Mouse (Mus musculus): ENCODE data around the gene Paqr5.
A peak's percentile ranks its signal among the peaks of the same experiment; 100 is the strongest.

The Paqr5 gene

DNA sequence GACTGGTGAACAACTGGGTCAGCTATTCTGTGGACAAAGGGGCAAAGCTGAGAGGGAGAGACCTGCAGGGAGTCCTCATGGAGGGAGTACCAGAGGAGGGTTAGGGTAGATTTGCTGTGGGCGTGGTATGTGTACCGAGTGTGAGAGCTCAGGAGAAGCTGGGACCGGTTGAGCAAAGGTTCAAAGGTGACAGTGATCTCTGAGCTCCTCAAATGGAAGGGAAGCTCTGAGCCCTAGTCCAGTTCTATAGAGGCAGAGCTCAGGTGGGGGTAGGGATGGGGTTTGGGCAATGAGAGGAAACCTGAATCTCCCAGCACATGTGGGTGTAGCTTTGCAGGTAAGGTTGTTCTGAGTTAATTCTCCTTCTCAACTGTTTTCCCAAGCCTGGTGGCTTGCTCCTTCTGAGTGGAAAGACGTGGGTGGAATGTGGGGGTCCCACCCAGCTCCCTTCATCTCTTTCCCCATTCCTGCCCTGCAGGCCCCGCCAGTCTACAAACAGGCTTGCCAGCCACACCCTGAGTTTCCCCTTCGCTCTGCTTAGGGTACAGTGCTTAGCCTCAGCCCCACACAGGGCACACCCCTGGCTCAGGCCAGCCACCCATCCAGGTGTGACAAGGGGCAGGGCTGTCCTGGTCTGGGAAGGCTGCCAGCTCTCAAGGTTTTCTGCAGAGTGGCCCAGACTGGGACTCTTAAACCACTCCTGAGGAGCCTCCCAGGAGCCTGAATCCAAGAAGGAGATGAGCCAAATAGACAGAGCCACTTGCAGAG lies 26.8 kb downstream of the Paqr5 start:
- no peaks in the 10 kb centered on the region for H3K36me3 ChIP-seq (ENCODE audit: insufficient read depth, low read length)
- no peak overlapping the region; the same call in 1 of the 2 replicates for H3K4me3 ChIP-seq (replicated peaks; ENCODE audit: low read length)
- no peaks in the 10 kb centered on the region for H3K27me3 ChIP-seq (ENCODE audit: insufficient read depth, low read length)
- TF ChIP-seq NANOG (IDR thresholded peaks at IDR 0.05; ENCODE audit: borderline replicate concordance, low read length) (no peak), POU5F1 (IDR thresholded peaks at IDR 0.05; ENCODE audit: borderline replicate concordance, low read length) (no peak), CTCF (conservative IDR thresholded peaks at IDR 0.05; ENCODE audit: low read length) (no peak)
- H3K9me3 ChIP-seq (ENCODE audit: low read length) = no peaks in the 10 kb centered on the region
- H3K4me1 ChIP-seq (replicated peaks; ENCODE audit: low read depth, low read length) = peaks cover 42% of the 10 kb centered on the region

DNA sequence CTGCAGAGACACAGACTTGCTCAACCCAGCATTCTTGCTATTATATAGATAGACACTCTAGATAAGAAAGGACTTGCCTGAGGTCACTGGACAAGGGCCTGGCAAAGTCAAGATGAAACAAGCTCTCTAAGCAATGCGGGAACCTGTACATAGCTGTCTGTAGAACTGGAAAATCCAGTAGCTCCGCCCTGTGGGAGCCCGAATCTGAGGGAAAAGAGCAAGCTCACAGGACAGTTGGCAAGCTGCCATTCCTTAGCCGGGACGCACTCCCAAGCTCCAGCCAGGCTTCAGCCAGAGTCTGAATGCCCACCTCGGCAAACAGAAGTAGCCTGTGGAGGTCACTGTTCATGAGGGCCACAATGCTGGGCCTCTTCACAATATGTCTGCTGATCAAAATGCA lies 28.8 kb downstream of the Paqr5 start:
- peaks cover 42% of the 10 kb centered on the region for H3K4me1 ChIP-seq (replicated peaks; ENCODE audit: low read depth, low read length)
- TF ChIP-seq NANOG (IDR thresholded peaks at IDR 0.05; ENCODE audit: borderline replicate concordance, low read length) = no peak
- TF ChIP-seq CTCF (conservative IDR thresholded peaks at IDR 0.05; ENCODE audit: low read length) = no peak
- no peak for TF ChIP-seq POU5F1 (IDR thresholded peaks at IDR 0.05; ENCODE audit: borderline replicate concordance, low read length)
- H3K27me3 ChIP-seq (ENCODE audit: insufficient read depth, low read length) = no peaks in the 10 kb centered on the region
- no peak overlapping the region for H3K4me3 ChIP-seq (replicated peaks; ENCODE audit: low read length)
- H3K36me3 ChIP-seq (ENCODE audit: insufficient read depth, low read length) = no peaks in the 10 kb centered on the region
- H3K9me3 ChIP-seq (ENCODE audit: low read length) = no peaks in the 10 kb centered on the region

DNA sequence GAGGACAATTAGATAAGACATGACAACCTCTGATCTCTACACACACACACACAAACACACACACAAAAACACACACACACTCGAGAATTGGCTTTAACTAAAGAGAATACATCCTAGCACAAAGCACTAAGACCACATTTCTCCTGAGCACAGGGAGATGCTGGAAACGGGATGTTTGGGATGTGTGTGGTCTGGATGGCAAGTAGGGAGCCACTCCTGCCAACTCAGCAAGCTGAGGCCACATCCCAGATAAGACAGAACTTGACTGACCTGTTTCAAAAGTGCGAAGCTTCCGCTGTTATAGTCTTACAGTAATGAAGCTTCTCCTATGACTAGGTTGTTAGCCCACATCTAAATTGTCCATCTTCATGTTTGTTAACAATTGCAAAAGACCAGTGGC lies 35.5 kb downstream of the Paqr5 start:
- Histone ChIP-seq H3K4me1 (replicated peaks; ENCODE audit: low read depth, low read length) (no peaks in the 10 kb centered on the region), H3K36me3 (ENCODE audit: insufficient read depth, low read length) (no peaks in the 10 kb centered on the region), H3K9me3 (ENCODE audit: low read length) (no peaks in the 10 kb centered on the region), H3K27me3 (ENCODE audit: insufficient read depth, low read length) (no peaks in the 10 kb centered on the region), H3K4me3 (replicated peaks; ENCODE audit: low read length) (no peak overlapping the region)
- TF ChIP-seq CTCF (conservative IDR thresholded peaks at IDR 0.05; ENCODE audit: low read length) = no peak
- TF ChIP-seq POU5F1 (IDR thresholded peaks at IDR 0.05; ENCODE audit: borderline replicate concordance, low read length) = no peak

DNA sequence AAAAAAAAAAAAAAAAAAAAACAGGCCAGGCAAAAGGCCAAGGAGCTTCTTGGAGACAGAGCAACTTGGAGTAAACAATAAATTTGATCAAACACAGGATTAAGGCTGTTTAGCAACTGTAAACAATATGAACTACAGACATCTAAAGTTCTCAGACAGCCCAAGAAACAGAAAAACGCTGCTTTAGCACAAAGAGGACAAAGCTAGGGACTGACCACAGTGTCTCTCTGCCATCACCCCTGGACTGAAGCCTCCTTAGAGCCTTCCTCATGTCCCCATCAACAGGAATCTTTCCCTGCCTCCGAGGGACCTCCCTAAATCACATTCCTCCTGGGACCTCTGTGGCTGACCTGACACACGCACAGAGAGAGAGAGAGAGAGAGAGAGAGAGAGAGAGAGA lies 35.9 kb downstream of the Paqr5 start:
- peaks cover 2% of the 10 kb centered on the region; the same call in 1 of the 2 replicates for H3K4me1 ChIP-seq (replicated peaks; ENCODE audit: low read depth, low read length)
- H3K9me3 ChIP-seq (ENCODE audit: low read length) = no peaks in the 10 kb centered on the region
- no peak overlapping the region for H3K4me3 ChIP-seq (replicated peaks; ENCODE audit: low read length)
- H3K36me3 ChIP-seq (ENCODE audit: insufficient read depth, low read length) = no peaks in the 10 kb centered on the region
- no peaks in the 10 kb centered on the region for H3K27me3 ChIP-seq (ENCODE audit: insufficient read depth, low read length)
- TF ChIP-seq NANOG (IDR thresholded peaks at IDR 0.05; ENCODE audit: borderline replicate concordance, low read length) (no peak), POU5F1 (IDR thresholded peaks at IDR 0.05; ENCODE audit: borderline replicate concordance, low read length) (no peak), CTCF (conservative IDR thresholded peaks at IDR 0.05; ENCODE audit: low read length) (no peak)

DNA sequence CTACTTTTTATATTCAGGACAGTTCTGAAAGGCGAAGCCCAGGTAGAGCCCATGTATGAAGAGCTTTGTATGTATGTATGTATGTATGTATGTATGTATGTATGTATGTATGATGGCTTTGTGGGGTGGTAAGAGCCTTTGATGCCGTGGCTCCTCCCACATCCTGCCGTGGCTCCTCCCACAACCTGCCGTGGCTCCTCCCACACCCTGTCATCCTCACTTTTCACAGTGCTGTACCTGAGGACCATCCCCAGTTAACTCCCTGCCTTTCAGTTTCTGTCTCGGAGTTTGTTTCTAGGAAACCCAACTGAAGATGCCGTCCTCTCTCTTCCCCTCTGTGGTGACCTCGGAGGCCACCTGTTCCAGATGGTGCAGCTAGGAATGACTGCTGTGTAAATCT lies 40.6 kb downstream of the Paqr5 start:
- peaks cover 19% of the 10 kb centered on the region for H3K4me1 ChIP-seq (replicated peaks; ENCODE audit: low read depth, low read length)
- no peaks in the 10 kb centered on the region for H3K9me3 ChIP-seq (ENCODE audit: low read length)
- no peaks in the 10 kb centered on the region for H3K27me3 ChIP-seq (ENCODE audit: insufficient read depth, low read length)
- TF ChIP-seq NANOG (IDR thresholded peaks at IDR 0.05; ENCODE audit: borderline replicate concordance, low read length) = no peak
- TF ChIP-seq POU5F1 (IDR thresholded peaks at IDR 0.05; ENCODE audit: borderline replicate concordance, low read length) = no peak
- TF ChIP-seq CTCF (conservative IDR thresholded peaks at IDR 0.05; ENCODE audit: low read length) = no peak
- H3K36me3 ChIP-seq (ENCODE audit: insufficient read depth, low read length) = no peaks in the 10 kb centered on the region
- no peak overlapping the region for H3K4me3 ChIP-seq (replicated peaks; ENCODE audit: low read length)

DNA sequence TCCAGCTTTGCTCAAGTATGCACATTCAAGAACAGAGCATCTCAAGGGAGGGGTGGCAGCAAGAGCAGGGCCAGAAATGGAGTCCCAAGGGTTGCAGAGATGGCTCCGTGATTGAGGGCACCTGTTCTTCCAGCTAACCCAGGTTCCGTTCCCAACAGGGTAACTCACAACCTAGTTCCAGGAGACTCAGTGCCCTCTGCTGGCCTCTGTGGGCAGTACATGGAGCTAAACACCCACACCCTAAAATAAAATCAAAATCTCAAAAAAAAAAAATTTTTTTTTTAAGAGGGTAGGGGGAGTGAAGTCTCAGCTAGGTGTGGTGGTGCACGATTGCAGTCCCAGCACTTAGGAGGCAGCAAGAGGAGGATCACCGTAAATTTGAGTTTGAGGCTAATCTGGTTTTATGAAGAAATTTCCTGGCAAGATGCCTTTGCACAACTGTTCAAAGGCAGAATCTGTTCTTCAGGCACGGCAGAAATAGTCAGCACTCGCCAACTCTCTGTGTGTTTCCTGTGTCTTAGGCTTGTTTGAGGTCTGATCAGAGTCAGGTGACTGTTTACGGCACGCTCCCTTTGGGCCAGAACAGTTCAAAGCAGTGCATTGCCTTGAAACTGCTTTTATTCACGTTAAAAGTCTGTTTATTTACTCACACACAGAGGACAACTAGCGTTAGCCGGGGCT lies 41.3 kb downstream of the Paqr5 start:
- TF ChIP-seq CTCF (conservative IDR thresholded peaks at IDR 0.05; ENCODE audit: low read length) (peak; percentile 80), POU5F1 (IDR thresholded peaks at IDR 0.05; ENCODE audit: borderline replicate concordance, low read length) (no peak), NANOG (IDR thresholded peaks at IDR 0.05; ENCODE audit: borderline replicate concordance, low read length) (no peak)
- H3K27me3 ChIP-seq (ENCODE audit: insufficient read depth, low read length) = no peaks in the 10 kb centered on the region
- no peak overlapping the region for H3K4me3 ChIP-seq (replicated peaks; ENCODE audit: low read length)
- H3K4me1 ChIP-seq (replicated peaks; ENCODE audit: low read depth, low read length) = peaks cover 19% of the 10 kb centered on the region
- no peaks in the 10 kb centered on the region for H3K36me3 ChIP-seq (ENCODE audit: insufficient read depth, low read length)
- H3K9me3 ChIP-seq (ENCODE audit: low read length) = no peaks in the 10 kb centered on the region

DNA sequence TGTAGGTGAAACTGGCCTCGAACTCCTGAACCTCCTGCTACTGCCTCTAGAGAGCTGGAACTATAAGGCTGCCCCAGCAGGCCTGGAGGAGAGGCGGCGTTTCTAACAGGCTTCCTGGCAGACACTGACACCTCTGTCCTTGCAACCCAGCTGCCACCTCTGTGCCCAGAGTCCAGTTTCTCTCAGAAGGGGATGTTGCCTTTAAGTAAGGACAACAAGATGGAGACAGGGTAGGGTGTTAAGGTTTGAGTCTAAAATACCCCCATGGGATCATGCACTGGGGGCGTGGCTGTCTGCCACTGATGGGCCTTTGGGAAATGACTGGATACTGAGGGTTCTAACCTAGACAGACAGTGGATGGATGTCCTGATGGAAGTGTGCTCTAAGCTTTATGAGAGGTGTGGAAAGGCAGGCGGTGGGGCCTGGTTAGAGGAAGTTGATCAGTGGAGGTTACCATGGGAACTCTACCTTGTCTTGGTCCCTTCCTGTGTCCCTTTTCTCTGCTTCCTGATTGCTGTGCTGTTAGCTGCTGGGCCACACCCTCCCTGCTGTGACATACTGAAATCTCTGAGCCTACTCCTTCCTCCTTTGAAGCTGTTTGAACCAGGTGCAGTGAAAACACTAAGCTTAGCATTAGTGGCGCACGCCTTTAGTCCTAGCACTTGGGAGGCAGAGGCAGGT lies 43.6 kb downstream of the Paqr5 start:
- Histone ChIP-seq H3K27me3 (ENCODE audit: insufficient read depth, low read length) (no peaks in the 10 kb centered on the region), H3K4me1 (replicated peaks; ENCODE audit: low read depth, low read length) (peaks cover 19% of the 10 kb centered on the region), H3K36me3 (ENCODE audit: insufficient read depth, low read length) (no peaks in the 10 kb centered on the region), H3K9me3 (ENCODE audit: low read length) (no peaks in the 10 kb centered on the region), H3K4me3 (replicated peaks; ENCODE audit: low read length) (no peak overlapping the region)
- TF ChIP-seq NANOG (IDR thresholded peaks at IDR 0.05; ENCODE audit: borderline replicate concordance, low read length) (no peak), CTCF (conservative IDR thresholded peaks at IDR 0.05; ENCODE audit: low read length) (no peak), POU5F1 (IDR thresholded peaks at IDR 0.05; ENCODE audit: borderline replicate concordance, low read length) (no peak)

DNA sequence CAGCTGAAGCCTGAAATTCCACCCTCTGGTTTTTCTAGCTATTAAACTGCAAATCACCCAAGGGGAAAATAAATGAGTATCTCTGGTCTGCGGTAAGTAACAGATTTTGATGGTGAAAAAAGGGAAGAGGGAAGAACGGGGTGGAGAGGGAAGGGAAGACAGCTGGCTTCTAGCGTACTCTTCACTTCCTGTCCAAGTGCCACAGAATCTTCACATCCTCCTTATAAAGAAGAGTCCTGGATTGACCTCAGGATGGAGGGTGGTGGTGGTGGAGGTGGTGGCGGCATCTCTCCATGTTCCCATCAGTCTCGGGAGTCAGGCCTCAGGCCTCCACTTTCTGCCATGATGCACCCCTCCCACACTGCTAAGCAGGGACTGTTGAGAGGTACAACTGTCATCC lies 44.8 kb downstream of the Paqr5 start:
- H3K4me1 ChIP-seq (replicated peaks; ENCODE audit: low read depth, low read length) = peaks cover 19% of the 10 kb centered on the region
- H3K36me3 ChIP-seq (ENCODE audit: insufficient read depth, low read length) = no peaks in the 10 kb centered on the region
- TF ChIP-seq POU5F1 (IDR thresholded peaks at IDR 0.05; ENCODE audit: borderline replicate concordance, low read length) (no peak), NANOG (IDR thresholded peaks at IDR 0.05; ENCODE audit: borderline replicate concordance, low read length) (no peak), CTCF (conservative IDR thresholded peaks at IDR 0.05; ENCODE audit: low read length) (no peak)
- no peaks in the 10 kb centered on the region for H3K9me3 ChIP-seq (ENCODE audit: low read length)
- H3K27me3 ChIP-seq (ENCODE audit: insufficient read depth, low read length) = no peaks in the 10 kb centered on the region
- H3K4me3 ChIP-seq (replicated peaks; ENCODE audit: low read length) = no peak overlapping the region
